Mouse (Mus musculus): Measurements from ENCODE around the gene Poldip2. TPM values are rescaled to one million over a fixed set of nuclear protein-coding genes. Genes with fewer than 3 reads are reported as not detected.

Poldip2 gene
- 100 to 1,000 TPM; 152 to 154 TPM for total RNA-seq (2021)

DNA sequence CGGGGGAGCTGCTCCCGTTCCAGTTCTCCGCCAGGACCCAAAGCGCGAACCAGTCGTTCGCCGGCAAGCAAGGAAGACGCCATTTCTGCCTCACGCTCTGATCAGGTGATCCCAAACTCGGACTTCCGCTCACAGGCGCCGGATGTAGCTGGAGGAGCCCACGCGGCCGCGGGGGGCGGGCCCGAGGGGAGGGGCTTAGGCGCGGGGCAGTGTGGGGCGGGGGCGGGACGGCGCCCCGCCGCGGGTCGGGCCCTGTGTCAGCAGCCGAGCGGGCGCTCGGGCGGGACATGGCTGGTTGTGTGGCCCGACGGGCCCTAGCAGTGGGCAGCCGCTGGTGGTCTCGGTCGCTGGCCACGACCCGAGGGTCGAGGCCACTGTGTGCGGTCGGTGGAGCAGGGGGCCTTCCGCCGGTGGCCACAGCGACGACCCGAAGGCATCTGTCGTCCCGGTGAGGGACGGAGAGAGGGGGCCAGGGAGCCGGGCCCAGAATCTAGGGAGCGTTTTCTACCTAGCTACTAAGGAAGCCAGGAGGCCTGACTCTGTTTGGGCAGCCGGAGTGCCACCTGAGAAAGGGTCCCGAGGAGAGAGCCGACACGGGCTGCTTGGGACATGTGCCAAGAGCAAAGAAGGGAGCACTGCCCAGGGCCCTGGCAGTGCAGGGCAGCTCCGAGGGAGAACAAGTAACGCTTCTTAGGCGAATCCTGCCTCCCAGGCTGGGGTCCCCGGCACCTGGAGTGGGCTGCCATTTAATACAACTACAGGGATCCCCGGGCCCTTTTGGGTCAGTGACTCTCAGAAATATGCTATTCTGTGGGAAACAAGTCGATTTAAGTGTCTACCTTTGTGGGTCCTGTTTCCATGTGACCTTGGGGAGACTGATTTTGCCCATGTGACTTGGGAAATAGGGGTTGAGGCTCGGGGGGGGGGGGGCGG lies at the start of gene Poldip2, which contains the start of gene Tmem199:
Gene Poldip2 (plus strand): TSS at position 169 of the 933 bp plus-strand sequence.
Gene Tmem199 (minus strand): TSS at position 148 of the 933 bp plus-strand sequence.
- DNase-seq (ENCODE audit: low spot score): peak; percentile 79
- intact Hi-C loops (cut with DNase I): no loop called here

GRCm38 (mm10) chr11:78462669-78463068 lies 49.3 kb upstream of the Poldip2 start:
- intact Hi-C loops (cut with DNase I): no loop called here
- DNase-seq (ENCODE audit: low spot score): no peak

DNA sequence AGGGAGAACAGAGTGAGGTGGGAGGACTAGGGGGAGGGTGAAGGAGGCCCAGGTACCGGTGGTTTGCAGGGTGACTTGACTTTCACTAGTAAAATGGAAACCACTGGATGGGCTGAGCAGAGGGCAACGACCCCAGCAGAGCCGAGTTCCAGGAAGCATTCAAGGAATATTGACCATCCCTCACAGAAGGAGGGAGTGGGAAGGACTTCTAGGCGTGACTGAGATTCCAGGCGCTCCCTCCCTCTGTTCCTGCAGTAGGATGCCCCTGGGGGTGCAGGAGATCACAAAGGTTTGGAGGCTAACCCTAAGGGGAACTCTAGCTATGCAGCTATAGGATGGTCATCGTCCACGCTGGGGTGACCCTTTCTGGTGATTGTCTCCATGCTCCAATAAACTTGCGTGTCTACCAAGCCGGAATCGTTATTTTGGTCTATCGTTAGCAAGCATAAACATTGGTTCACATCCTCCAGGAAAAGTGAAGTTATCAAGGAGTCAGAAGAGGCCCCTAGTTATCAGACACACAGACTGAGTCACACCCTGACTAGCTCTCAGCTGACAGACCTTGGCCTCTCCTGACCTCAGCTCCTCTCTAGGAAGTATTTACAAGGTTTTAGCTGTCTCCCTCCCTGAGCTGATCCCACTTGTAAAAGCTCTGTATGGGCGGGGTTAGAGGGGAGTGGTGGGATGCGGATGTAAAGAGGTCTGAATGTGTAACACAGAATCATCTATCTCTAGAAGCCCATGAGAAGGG lies 48.5 kb upstream of the Poldip2 start:
- intact Hi-C loops (cut with DNase I): no loop called here
- DNase-seq (ENCODE audit: low spot score): no peak

- DNase-seq (ENCODE audit: low spot score): no peak
- intact Hi-C loops (cut with DNase I): no loop called here
These were observed 46.9 kb upstream of the Poldip2 start for GRCm38 (mm10) chr11:78465116-78465515.

- DNase-seq (ENCODE audit: low spot score): peak; percentile 69
- intact Hi-C loops (cut with DNase I): no loop called here
These were observed 46.3 kb upstream of the Poldip2 start, which contains the start of gene Slc46a1 for GRCm38 (mm10) chr11:78465568-78466180. Slc46a1 (plus strand) TSS chr11:78465697.

- DNase-seq (ENCODE audit: low spot score): no peak
- intact Hi-C loops (cut with DNase I): no loop called here
These were observed 45.6 kb upstream of the Poldip2 start for GRCm38 (mm10) chr11:78466242-78466912.

- no peak for DNase-seq (ENCODE audit: low spot score)
- intact Hi-C loops (cut with DNase I): no loop called here
These were observed 44.5 kb upstream of the Poldip2 start for GRCm38 (mm10) chr11:78467515-78467914.

DNA sequence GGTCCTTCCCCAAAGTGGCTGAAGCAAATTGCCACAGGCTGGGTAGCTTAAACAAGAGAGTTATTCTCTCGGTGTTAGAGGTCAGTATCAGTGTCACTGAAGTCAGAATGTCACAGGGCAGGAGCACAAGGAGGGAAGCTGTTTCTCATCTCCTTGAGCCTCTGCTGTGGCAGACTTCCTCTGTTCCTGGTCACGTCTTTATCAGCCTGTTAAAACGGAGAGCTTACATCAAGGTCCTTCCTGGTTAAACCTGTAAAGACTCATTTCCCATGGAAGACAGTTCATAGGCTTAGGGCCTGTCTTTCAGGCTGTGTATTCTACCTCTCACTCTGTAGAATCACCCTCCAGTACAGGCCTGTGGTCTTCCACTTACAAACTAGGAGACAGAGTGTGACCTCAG lies 44.1 kb upstream of the Poldip2 start:
- no peak for DNase-seq (ENCODE audit: low spot score)
- intact Hi-C loops (cut with DNase I): no loop called here

DNA sequence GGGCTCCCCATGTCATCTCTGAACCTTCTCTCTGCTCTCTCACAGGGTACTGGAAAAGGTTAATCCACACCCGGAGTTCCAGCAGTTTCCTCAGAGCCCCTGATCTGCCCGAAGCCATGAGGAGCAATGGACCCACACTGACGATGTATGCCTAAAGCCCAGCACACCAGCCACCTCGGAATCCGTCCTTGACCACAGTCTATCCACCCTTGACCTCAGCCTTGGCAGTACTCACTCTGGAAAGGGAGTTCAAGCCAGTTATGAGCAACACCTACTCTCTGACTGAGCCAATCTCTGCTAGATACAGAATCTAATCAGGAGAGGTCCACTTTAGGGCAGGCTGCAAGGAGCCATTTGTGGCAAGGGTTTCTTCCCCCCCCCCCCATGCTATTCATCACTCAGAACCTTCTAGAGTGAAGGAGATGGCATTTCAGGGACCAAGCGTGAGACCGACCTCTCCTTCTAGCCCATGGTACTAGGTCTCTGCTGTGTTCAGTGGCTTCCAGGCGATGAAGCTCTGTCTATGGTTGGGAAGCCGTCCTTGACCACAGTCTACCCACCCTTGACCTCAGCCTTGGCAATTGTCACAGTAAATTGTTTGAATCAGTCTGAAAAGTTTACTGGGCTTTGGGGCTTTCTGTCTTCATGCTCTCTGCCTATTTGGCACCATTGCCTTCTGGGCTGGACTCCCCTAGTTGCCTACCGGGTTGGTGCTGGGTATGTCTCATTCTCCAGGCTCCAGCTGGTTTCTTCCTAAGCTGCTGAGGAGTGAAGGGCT lies 40.5 kb upstream of the Poldip2 start:
- intact Hi-C loops (cut with DNase I): no loop called here
- no peak for DNase-seq (ENCODE audit: low spot score)

GRCm38 (mm10) chr11:78475289-78475688 lies 36.7 kb upstream of the Poldip2 start:
- DNase-seq (ENCODE audit: low spot score): no peak
- intact Hi-C loops (cut with DNase I): no loop called here

GRCm38 (mm10) chr11:78483639-78484038 lies 28.4 kb upstream of the Poldip2 start:
- no peak for DNase-seq (ENCODE audit: low spot score)

DNA sequence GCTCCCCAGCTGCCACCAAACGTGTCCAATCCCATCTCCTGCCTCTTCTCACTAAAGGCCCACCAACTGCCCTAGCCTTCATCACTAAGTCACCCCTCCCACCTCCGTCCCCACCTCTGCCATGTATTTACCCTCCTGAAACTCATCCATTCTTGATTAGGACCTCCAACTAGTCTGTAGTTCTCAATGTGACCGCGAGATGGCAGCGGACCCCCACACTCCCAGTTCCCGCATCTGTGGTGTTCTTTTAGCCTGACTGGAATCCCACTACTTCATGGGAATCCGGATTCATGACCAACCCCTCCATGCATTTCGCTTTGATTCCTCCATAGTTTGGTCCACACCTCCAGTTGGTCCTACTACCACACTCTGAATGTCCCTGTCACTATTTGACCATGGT lies 23.8 kb upstream of the Poldip2 start:
- DNase-seq (ENCODE audit: low spot score): no peak
- intact Hi-C loops (cut with DNase I): no loop called here

More at GRCm38 (mm10) chr11:78483639-78484038, 28.4 kb upstream of the Poldip2 start:
- intact Hi-C loops (cut with DNase I): no loop called here

- intact Hi-C loops (cut with DNase I): no loop called here
- no peak for DNase-seq (ENCODE audit: low spot score)
These were observed 21.2 kb upstream of the Poldip2 start for GRCm38 (mm10) chr11:78490781-78491241.

DNA sequence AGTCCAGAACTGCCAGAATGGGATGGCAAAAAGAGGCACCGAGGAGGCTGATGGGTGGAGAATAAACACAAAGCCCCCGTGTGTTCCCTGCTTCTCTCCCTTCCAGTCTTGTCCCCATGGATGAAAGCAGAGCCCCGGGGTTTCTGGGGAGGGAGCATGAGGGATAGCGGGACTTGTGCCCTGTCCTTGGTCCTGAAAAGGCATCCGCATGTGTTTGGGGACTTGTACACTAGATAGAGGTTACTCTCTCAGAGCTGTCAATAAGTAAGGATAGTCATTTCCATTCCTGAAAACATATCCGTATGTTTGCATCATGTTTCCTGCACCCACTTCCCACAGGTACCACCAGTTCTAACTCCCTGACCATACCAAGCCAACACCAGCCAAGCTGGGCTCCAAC lies 16.1 kb upstream of the Poldip2 start:
- DNase-seq (ENCODE audit: low spot score): no peak
- intact Hi-C loops (cut with DNase I): no loop called here

GRCm38 (mm10) chr11:78497071-78497541 lies 14.9 kb upstream of the Poldip2 start:
- intact Hi-C loops (cut with DNase I): no loop called here
- no peak for DNase-seq (ENCODE audit: low spot score)

DNA sequence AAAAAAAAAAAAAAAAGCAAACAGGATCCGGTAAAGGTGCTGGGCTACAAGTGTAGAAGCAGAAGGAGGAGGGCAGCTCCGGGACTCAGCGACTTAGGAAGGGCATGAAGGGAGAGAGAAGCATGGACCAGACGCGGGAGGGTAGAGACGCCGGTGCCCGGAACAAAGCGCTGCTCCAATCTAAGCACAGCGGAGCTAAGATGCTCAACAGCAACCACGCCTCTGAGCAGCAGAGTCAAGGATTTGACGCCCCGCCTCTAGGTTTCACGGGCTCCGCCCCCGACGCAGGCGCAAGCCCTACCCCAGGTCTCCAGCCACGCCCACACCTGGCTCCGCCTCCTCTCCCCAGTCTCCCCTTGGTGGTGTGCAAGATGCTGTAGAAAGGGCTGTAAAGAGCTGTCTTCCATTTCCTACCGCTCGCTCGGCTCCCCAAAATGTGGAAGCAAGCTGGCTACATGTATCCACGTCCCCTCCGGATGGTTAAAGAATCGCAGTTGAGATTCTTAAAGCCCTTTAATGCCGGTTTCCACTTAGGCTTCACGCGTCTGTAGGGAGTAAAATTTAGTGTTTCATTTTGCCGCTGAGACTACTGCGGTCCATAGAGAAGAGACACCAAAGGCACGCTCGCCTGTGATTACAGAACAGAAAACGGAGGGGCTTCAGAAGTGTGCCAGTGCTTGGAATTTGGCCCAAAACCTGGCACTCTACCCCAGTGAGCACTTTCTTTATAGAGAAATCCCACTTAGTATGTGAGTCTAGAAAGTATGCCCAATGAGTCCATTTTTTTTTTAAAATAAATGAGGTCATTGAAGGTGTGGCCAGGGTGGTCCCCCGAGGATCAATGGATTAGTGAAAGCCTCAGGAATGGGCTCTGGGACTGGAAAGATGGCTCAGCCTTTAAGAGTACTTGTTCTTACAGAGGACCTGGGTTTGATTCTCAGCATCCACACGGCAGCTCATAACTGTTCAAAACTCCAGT lies 14.2 kb upstream of the Poldip2 start, which contains the start of gene Sarm1:
Gene Sarm1 (minus strand): TSS at position 211 of the 979 bp plus-strand sequence.
- intact Hi-C loops (cut with DNase I): no loop called here
- DNase-seq (ENCODE audit: low spot score): peak; percentile 76

DNA sequence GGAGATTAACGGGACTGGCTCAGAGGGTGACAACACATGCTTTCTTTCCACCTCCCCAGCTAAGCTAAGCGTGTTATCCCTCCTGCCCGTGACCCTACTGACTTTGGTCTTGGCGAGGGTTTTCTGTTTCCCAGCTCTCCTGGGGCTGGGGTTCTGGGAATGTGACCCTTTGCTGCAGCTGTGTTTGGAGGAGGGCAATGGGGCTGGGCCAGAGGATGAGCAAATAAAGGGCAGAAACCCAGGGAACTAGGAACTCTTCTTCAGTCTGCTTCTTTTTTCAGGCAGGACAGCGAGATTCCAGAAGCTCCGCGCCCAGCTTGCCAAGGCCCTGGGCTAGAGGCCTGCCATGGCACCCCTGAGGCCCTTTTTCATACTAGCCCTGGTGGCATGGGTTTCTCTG lies 13.0 kb upstream of the Poldip2 start, which contains the start of gene Vtn:
Gene Vtn (plus strand): TSS at position 88 of the 400 bp plus-strand sequence.
- DNase-seq (ENCODE audit: low spot score): no peak

More for the DNA sequence above, 13.0 kb upstream of the Poldip2 start, which contains the start of gene Vtn:
- intact Hi-C loops (cut with DNase I): no loop called here

Measured in heart, postnatal 25 days (tissue).